Mouse (Mus musculus) CH12.LX (cell line): ENCODE results near the gene Hdac4.

Source experiments
- CHD1 ChIP-seq: IDR thresholded peaks from 2 replicates; pipeline ENCODE4 v1.6.1; 2012; ENCODE audit warnings: low read depth, low read length, improper control_type of control experiment, inconsistent platforms
- CTCF ChIP-seq, 2 experiments: IDR thresholded peaks in 1 of 2; conservative IDR thresholded peaks in 1 of 2; 2 replicates each; pipeline ENCODE4 v1.5.1; 2011 to 2012; ENCODE audit warnings: low read depth in 2 of 2, low read length in 2 of 2, improper control_type of control experiment in 1 of 2, inconsistent platforms in 1 of 2, mild to moderate bottlenecking in 1 of 2, moderate library complexity in 1 of 2
- GABPA ChIP-seq: IDR thresholded peaks from 2 replicates; pipeline ENCODE4 v1.6.1; 2012; ENCODE audit warnings: low read depth, low read length, improper control_type of control experiment, inconsistent platforms; ENCODE audit not compliant: insufficient replicate concordance
- HCFC1 ChIP-seq: IDR thresholded peaks from 2 replicates; pipeline ENCODE4 v1.6.1; 2012; ENCODE audit warnings: low read depth, mild to moderate bottlenecking, inconsistent platforms, low read length, improper control_type of control experiment
- JUND ChIP-seq: conservative IDR thresholded peaks from 2 replicates; pipeline ENCODE4 v1.6.1; 2011; ENCODE audit warnings: low read depth, low read length, improper control_type of control experiment
- MAX ChIP-seq: IDR thresholded peaks from 2 replicates; pipeline ENCODE4 v1.6.1; 2011; ENCODE audit warnings: low read length, improper control_type of control experiment
- NRF1 ChIP-seq: IDR thresholded peaks from 2 replicates; pipeline ENCODE4 v1.6.1; 2014; ENCODE audit warnings: low read depth, mild to moderate bottlenecking, inconsistent platforms, low read length, improper control_type of control experiment, moderate library complexity
- PAX5 ChIP-seq: IDR thresholded peaks from 2 replicates; pipeline ENCODE4 v1.6.1; 2012; ENCODE audit warnings: low read length, inconsistent platforms, mixed read lengths
- POLR2AphosphoS2 ChIP-seq: IDR thresholded peaks from 2 replicates; pipeline ENCODE4 v1.6.1; 2011; ENCODE audit warnings: low read depth, low read length, improper control_type of control experiment
- RCOR1 ChIP-seq: conservative IDR thresholded peaks from 2 replicates; pipeline ENCODE4 v1.6.1; 2012; ENCODE audit warnings: low read depth, mild to moderate bottlenecking, inconsistent platforms, low read length, improper control_type of control experiment
- ZKSCAN1 ChIP-seq: IDR thresholded peaks from 2 replicates; pipeline ENCODE4 v1.6.1; 2012; ENCODE audit warnings: low read depth, inconsistent platforms, low read length, improper control_type of control experiment, borderline replicate concordance

- TF ChIP-seq POLR2AphosphoS2 (no peak), ZKSCAN1 (no peak), HCFC1 (no peak), CTCF (conservative IDR thresholded peaks at IDR 0.05 in 1 of 2, IDR thresholded peaks at IDR 0.05 in 1 of 2; ENCODE audit: low read depth in 2 of 2, low read length in 2 of 2) (no peak), NRF1 (no peak), RCOR1 (no peak), MAX (no peak), CHD1 (no peak), GABPA (no peak), PAX5 (no peak), JUND (no peak)
Measured at GRCm38 (mm10) chr1:91931786-91932185, 263.7 kb downstream of the Hdac4 start.
